Mouse (Mus musculus) liver, postnatal 0 days (tissue): ENCODE measurements around the gene Immp2l.

Experiments
- CTCF ChIP-seq: sonication (generic); IDR thresholded peaks from 2 replicates; pipeline ENCODE4 v1.5.1; 2016; ENCODE audit warnings: antibody characterized with exemption, low read depth
- EP300 ChIP-seq: IDR thresholded peaks from 2 replicates; pipeline ENCODE4 v1.6.1; 2016; ENCODE audit warnings: antibody characterized with exemption, low read depth, mild to moderate bottlenecking

DNA sequence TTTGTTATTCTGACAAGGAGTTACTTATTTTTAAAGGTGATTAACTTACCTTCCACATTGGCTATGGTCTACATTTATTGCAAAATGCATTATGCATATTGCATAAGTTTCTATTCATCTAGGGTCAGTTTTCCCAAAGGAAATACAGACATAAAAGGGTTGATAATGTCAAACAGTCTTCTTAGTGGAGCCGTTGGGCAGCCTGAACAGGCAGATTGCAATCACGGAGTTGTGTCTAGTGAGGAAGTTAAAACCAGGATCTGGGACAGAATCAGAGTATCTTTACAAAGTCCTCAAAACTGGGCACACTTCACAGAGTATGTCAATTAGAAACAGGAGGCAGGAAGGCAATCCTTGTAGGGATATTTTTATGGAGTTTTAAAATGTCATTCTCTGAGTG lies 300.5 kb downstream of the Immp2l start:
- TF ChIP-seq CTCF (no peak), EP300 (no peak)
